Mouse (Mus musculus): Measurements from ENCODE around the gene Ppara.

Ppara gene

DNA sequence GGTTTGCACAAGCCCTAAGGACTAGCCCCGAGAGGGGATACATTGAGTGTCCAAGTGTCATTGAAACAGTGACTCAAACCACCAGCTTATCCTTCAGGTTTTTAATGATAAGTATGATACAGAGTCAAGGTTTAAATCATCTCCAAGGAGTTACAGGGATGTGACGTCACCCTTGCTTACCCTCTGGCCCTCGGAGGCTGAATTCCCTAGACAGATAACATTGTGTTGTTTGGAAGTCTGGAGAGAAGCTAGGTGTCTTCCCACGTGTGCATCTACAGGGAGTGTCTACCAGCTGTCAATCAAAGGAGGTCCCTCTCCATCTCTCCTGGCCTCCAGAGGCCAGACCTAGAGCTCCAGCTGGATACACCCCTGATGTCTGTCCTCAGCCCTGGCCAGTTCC is 72.1 kb downstream of the Ppara start:
- DNase-seq (ENCODE audit: low read depth): no peak

GRCm38 (mm10) chr15:85807404-85807803 is 72.6 kb downstream of the Ppara start:
- DNase-seq (ENCODE audit: low read depth): no peak

- no peak for DNase-seq (ENCODE audit: low read depth)
Measured at GRCm38 (mm10) chr15:85808031-85808430, 73.2 kb downstream of the Ppara start.

DNA sequence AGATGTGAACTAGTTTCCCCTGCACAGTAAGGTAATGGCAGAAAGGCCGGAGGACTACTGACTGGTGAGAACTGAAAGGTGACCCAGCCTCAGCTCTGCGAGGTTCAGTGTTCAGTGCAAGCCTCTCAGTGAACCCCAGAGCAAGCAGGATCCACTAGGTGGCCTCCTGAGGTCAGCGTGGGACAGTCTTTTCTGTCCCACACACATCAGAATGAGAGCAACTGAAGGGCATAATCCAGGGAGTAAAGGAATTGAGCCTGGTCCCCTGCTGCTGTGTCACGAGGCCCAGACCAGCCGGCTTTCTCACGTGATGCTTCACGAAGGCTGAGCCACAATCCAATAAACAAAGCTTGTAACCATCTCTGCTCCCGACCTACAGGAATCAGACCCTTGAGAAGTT is 73.7 kb downstream of the Ppara start:
- no peak for DNase-seq (ENCODE audit: low read depth)

- no peak for DNase-seq (ENCODE audit: low read depth)
Measured at GRCm38 (mm10) chr15:85809091-85809490, 74.3 kb downstream of the Ppara start.

DNA sequence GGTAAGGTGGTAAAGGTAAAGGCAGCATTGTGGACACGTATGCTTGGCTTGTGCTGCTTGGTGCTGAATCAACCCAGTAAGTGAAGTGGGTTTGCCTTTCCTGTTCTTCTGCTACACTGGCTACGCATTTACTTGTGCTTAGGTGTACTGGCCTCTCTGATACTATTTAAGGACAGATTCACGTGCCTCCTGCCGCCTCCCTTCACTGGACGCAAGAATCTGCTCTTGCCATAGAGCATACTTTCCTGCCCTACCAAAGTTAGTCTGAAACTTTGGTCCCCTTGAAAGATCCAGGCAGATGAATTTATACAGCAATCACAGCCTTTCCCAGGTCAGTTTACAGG is 75.7 kb downstream of the Ppara start:
- DNase-seq (ENCODE audit: low read depth): no peak

DNA sequence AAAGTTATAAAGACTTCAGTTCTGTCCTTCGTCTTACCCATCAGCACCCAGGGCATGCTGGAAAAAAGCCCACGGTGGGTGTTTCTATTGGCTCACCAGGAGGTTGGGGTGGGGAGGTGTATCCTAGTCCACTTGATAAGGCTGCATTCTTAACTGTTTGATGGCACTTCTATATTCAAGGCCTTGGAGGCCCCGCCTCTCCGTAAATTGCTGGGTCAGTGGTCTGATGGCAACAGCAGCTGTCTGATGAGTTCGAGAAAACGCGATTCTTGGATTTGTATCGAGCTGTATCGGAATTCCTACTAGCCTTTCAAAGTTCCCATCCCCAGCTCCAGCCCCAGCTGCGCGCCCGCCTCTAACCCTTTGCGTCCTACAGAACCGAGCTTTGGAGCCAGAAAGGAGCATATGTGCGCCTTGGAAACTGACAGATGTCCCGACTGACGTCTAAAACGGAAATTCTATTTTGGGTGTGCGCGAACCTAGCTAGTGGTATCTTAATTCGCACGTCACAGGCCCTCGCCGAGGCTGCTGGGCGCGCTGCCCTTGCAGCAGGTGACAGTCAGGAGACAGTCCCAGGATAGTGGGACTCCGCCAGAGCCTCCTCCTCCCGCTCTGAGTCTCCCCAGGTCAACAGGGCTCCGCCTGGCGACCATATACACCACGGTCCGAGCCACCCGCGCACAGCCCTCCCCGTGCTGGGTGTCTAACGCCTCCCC is 76.2 kb downstream of the Ppara start:
- DNase-seq (ENCODE audit: low read depth): peak; percentile 53

DNA sequence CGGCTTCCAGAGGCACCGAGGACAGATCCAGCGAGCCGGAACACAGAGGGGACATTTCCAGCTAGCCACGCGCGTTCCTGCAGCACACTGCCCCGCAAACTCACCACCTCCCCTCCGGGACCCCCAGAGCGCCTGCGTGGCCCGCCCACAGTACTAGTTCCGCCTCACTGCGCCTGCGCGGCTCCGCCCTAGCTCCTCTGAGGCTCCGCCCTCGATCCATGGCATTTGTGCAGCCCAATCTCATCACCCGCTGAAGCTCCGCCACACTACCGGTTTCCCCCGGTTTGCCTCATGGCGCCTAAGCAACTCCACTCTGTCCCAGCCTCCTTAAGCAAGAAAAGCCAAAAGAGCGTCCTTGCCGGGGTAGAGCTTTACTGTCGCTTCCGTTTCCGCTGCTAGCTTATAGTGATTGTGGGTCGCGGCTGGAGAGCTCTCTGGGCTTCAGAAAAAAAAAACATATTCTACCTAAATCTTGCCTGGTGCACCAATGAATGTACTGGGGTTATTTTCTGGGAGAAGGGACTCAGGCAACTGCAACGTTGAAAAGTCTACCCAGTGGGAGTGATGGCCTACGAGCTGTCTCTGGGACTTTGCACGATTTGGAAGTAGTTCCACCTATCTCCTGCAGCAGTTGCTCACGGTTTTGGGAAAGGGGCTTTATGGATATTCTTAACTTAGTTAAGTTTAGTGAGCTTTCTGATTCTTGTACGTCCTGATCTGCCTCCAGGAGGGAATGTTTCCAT is 76.9 kb downstream of the Ppara start, which contains the start of gene Cdpf1:
Cdpf1 (minus strand) TSS at position 163 of the 743 bp plus-strand sequence.
- DNase-seq (ENCODE audit: low read depth): peak; percentile 96

- DNase-seq (ENCODE audit: low read depth): no peak
Measured at GRCm38 (mm10) chr15:85813428-85813827, 78.6 kb downstream of the Ppara start.

DNA sequence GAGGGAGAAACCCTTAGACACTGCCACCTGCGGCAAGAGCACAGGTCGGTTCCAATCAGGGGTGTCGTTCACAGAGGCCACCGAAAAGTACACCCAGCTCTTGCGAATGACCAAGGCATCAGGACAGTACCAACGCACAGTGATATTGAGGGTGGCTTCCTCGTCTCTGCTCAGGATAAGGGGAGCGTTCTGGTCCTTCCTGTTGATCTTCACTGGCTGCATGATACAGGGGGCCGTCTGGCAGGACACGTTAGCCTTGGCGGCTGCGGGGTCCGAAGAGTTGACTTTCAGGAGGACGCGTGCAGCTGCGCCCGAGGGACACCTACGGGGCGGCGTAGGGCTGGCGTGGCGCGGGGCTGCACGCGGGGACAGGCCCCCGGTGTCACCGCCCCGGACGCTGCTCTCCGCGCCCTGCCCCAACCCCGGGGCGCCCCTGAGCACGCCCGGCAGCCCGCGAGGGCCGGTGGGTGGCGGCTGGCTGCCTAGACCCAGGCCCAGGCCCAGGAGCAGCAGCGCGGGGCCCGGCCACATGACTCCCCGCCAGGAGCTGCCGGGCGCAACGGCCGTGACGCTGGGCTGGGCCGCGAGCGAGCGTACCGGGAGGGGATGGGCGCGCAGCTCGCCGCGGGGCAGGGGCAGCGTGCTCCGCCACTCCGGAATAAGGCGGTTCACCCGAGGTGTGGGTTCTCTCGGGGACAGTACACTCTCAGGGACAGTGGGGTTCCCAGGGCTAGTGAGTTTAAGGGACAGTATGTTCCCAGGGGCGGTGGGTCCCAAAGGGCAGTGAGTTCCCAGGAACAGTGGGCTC is 86.6 kb downstream of the Ppara start, which contains the start of gene Pkdrej:
Pkdrej (minus strand) TSS at position 532 of the 808 bp plus-strand sequence.
- DNase-seq (ENCODE audit: low read depth): no peak

DNA sequence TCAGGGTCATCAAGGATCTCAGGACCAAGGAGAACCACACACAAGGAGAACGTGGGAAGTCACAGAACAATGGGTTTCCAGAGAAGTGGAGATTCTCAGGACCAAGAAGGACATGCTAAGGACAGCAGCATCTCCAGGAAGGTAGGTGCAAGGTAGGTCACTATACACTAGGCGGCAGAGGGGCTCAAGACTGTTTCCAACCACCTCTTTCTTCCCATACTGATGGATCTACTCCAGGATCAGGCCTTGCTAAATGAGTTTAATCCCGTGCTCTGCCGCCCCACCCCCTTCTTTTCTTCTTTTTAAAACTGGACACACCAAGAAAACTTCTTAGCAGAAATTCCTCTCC is 87.2 kb downstream of the Ppara start:
- DNase-seq (ENCODE audit: low read depth): no peak

DNA sequence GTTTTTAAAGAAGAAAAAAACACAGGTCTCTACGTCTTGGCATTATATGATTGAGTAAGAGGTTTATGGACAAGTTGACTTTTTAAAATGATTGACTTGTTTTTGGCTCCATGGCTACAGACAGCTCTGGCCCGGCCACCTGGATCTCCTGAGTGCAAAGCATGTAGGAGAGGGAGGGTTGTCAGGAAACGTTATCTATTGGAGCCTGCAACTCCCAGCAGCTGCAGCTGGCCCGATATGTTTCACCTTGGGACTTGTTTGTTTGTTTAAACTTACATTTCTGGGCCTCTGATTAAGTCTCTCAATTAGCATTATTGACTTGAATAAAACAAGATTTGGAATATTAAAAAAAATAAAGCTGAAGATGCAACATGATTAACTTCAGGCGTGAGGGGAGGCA is 91.9 kb downstream of the Ppara start:
- no peak for DNase-seq (ENCODE audit: low read depth)

GRCm38 (mm10) chr15:85828071-85828470 is 93.3 kb downstream of the Ppara start:
- no peak for DNase-seq (ENCODE audit: low read depth)

DNA sequence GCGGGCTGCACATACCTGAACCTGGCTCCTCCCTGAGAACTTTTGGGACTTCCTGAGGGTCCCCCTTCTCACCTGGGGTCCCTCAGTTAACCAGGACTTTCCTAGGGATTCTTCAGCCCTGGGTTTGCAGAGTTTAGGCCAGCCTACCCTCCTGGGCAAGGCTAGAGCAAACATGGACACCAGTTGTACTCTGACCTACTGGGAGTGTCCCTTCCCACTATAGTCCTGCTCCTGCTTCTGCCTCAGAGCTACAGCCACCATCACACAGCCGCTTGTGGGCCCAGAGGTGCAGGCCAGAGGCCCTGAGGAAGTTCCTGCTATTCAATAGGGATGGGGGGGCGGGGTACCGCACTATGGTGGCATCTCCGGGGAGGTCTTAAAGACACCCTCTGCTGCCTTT is 94.7 kb downstream of the Ppara start:
- no peak for DNase-seq (ENCODE audit: low read depth)

GRCm38 (mm10) chr15:85831954-85832590 is 97.3 kb downstream of the Ppara start, which contains the start of gene Ttc38:
Gene Ttc38, plus strand, starts transcription at chr15:85832306.
- DNase-seq (ENCODE audit: low read depth): peak; percentile 70

DNA sequence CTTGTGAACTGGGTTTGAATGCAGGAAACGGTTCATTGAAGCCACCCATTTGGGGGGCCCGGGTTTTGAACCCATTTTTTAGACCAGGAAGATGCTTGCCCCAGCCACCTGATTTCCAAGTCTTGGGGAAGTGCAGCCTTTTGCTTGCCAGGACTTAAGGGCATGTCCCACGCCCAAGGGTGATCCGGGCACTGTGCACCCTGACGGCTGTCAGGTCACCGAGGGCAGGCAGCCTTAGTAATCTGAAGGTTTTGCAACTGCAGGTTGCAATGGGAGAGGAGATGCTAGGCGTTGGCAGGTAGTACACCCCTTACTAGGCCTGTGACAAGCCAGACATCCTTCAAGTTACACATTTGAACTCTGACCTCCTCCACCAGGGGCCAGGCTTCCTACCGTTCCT is 97.8 kb downstream of the Ppara start:
- DNase-seq (ENCODE audit: low read depth): no peak

DNA sequence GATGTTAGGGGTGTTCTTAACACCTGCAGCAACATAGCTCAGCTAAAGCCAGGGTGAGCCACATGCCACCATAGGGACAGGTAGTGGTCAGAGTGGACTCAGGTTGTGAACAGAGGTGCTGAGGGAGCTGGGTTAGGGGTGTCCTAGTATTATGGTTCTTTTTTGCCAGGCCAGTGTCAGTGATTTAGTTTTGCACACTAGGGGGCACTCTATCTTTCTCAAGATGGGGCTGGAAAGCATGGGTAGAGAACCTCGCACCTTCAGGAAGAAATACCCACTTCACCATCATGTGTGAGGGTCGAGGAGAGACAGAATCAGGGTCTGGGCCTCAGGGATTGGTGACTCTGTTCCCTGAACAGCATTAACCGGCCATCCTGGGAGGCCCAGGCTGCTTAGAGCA is 100.6 kb downstream of the Ppara start:
- no peak for DNase-seq (ENCODE audit: low read depth)

GRCm38 (mm10) chr15:85836887-85837286 is 102.1 kb downstream of the Ppara start:
- no peak for DNase-seq (ENCODE audit: low read depth)

DNA sequence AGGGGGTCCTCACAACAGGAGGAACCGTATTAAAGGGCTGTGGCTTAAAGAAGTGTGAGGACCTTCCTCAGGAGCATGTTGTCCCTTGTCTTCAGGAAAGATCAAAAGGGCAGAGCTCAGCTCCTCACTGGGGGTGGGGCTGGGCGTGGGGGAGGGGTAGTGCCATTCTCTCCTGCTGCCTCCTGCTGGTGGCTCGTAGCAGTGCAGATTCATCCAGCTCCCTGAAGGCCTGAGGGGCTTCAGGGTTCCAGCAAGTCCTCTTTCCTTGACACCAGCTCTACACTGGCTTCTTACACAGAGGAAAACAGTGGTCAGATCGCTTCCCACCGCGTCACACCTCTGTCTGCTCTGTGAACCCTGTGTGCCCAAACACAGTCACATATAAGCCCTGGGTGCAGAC is 106.2 kb downstream of the Ppara start:
- no peak for DNase-seq (ENCODE audit: low read depth)

GRCm38 (mm10) chr15:85841796-85842360 is 107.1 kb downstream of the Ppara start:
- no peak for DNase-seq (ENCODE audit: low read depth)

- DNase-seq (ENCODE audit: low read depth): no peak
Measured at GRCm38 (mm10) chr15:85845071-85845470, 110.3 kb downstream of the Ppara start.

All from c-Kit-positive CD71-positive TER-119-negative erythroid progenitor cells, embryonic 14.5 days (primary cell).